Mouse (Mus musculus): ENCODE data around the gene Ccdc163. TPM values are rescaled to one million over a fixed set of nuclear protein-coding genes. Genes with fewer than 3 reads are reported as not detected.
A peak's percentile ranks its signal among the peaks of the same experiment; 100 is the strongest.
"Not testable (repeated sequence)": the region's sequence is repeated elsewhere in the genome, so short reads cannot be mapped to it uniquely, and the experiment has no call there.

The Ccdc163 gene
- polyA plus RNA-seq (2015; fragmentation: Nextera tagmentation; extraction: Ambion mirVana): 30.3 and 31.7 TPM in 2 replicates

GRCm38 (mm10) chr4:116708201-116708764 lies at the start of gene Ccdc163, which contains the start of gene Mmachc:
Ccdc163 (plus strand) TSS chr4:116708509.
Mmachc (minus strand) TSS chr4:116708406.
- Histone ChIP-seq H3K36me3 (peaks cover 18% of the 10 kb centered on the region), H3K9ac (peak within 1 kb of the TSS; percentile 52), H3K4me2 (peak within 1 kb of the TSS; percentile 72), H3K27ac (0 out of 2 replicates have a peak within 1 kb of the TSS, but pooled peaks have one; percentile 28), H3K4me1 (peaks cover 19% of the 10 kb centered on the region), H3K9me3 (replicated peaks) (no peaks in the 10 kb centered on the region), H3K27me3 (no peaks in the 10 kb centered on the region), H3K4me3 (replicated peaks) (peak within 1 kb of the TSS; percentile 58)
- under 1% methylated on average over 29 of the region's 29 CpGs for WGBS
- ATAC-seq (replicated peaks; ENCODE audit: low FRiP score): peak; percentile 98

- Histone ChIP-seq H3K36me3 (no peaks in the 10 kb centered on the region), H3K4me2 (no peak overlapping the region), H3K9me3 (replicated peaks) (no peaks in the 10 kb centered on the region), H3K4me1 (peaks cover 19% of the 10 kb centered on the region; the same call in 1 of the 2 replicates), H3K27ac (peak overlapping the region; percentile 75), H3K9ac (no peak overlapping the region), H3K4me3 (replicated peaks) (no peak overlapping the region), H3K27me3 (no peaks in the 10 kb centered on the region)
- ATAC-seq (replicated peaks; ENCODE audit: low FRiP score): peak; percentile 74
- WGBS: 53% methylated on average over 2 of the region's 2 CpGs
These were observed 48.8 kb upstream of the Ccdc163 start for GRCm38 (mm10) chr4:116659474-116659873.

GRCm38 (mm10) chr4:116659916-116660315 lies 48.4 kb upstream of the Ccdc163 start:
- WGBS: 85% methylated on average over 6 of the region's 6 CpGs
- Histone ChIP-seq H3K4me1 (peaks cover 19% of the 10 kb centered on the region; the same call in 1 of the 2 replicates), H3K27ac (peak overlapping the region; percentile 75)
- not testable (repeated sequence) for H3K4me2 ChIP-seq; H3K36me3 ChIP-seq; H3K9ac ChIP-seq; H3K9me3 ChIP-seq (replicated peaks); H3K27me3 ChIP-seq; ATAC-seq (replicated peaks; ENCODE audit: low FRiP score); H3K4me3 ChIP-seq (replicated peaks)

- Histone ChIP-seq H3K4me1 (peaks cover 12% of the 10 kb centered on the region; the same call in 1 of the 2 replicates), H3K9me3 (replicated peaks) (no peaks in the 10 kb centered on the region), H3K36me3 (no peaks in the 10 kb centered on the region), H3K4me3 (replicated peaks) (no peak overlapping the region), H3K27ac (no peak overlapping the region), H3K4me2 (no peak overlapping the region), H3K9ac (no peak overlapping the region), H3K27me3 (no peaks in the 10 kb centered on the region)
- ATAC-seq (replicated peaks; ENCODE audit: low FRiP score): no peak
- 79% methylated on average over 6 of the region's 6 CpGs for WGBS
These were observed 47.5 kb upstream of the Ccdc163 start for GRCm38 (mm10) chr4:116660829-116661228.

DNA sequence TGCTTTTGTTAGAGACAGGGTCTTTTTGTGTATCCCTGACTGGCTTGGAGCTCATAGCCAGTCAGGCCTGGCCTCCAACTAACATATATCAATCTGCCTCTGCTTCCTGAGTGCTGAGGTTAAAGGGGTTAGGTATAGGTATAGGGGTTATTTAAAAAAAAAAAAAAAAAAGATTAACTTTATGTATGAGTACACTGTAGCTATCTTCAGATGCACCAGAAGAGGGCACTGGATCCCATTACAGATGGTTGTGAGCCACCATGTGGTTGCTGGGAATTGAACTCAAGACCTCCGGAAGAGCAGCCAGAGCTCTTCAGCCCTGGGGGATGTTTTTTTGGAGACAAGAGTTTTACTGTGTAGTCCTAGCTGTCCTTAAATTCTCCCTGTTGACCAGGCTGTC lies 46.3 kb upstream of the Ccdc163 start:
- Histone ChIP-seq H3K36me3 (no peaks in the 10 kb centered on the region), H3K4me2 (no peak overlapping the region), H3K9me3 (replicated peaks) (no peaks in the 10 kb centered on the region), H3K27ac (no peak overlapping the region), H3K4me3 (replicated peaks) (no peak overlapping the region), H3K9ac (no peak overlapping the region), H3K27me3 (no peaks in the 10 kb centered on the region), H3K4me1 (peaks cover 11% of the 10 kb centered on the region; the same call in 1 of the 2 replicates)
- WGBS: 91% methylated on average over 1 of the region's 1 CpGs
- no peak for ATAC-seq (replicated peaks; ENCODE audit: low FRiP score)

- Histone ChIP-seq H3K9ac (no peak overlapping the region), H3K27me3 (no peaks in the 10 kb centered on the region), H3K36me3 (no peaks in the 10 kb centered on the region), H3K4me1 (peaks cover 4% of the 10 kb centered on the region; the same call in 1 of the 2 replicates), H3K4me3 (replicated peaks) (no peak overlapping the region), H3K27ac (no peak overlapping the region), H3K9me3 (replicated peaks) (no peaks in the 10 kb centered on the region), H3K4me2 (no peak overlapping the region)
- no peak for ATAC-seq (replicated peaks; ENCODE audit: low FRiP score)
- 60% methylated on average over 4 of the region's 4 CpGs for WGBS
These were observed 41.7 kb upstream of the Ccdc163 start for GRCm38 (mm10) chr4:116666625-116667024.

DNA sequence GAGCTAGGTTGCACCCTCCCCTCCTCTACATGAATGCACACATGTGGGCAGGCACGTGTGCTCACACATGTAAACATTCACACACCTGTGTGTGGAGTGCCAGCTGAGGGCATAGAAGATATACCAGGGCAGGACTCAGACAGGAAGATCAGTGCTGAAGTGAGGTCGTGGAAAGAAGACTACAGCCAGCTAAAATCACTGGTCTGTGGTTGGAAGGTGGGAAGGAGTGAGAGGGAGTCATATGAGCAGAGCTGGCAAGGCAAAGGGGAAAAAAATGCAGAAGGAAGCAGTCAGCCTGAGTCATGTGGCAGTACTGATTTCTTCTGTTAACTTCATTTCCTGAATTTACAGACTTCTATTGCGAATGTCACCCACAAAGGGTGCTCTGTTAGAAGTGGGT lies 40.2 kb upstream of the Ccdc163 start:
- no peaks in the 10 kb centered on the region for H3K9me3 ChIP-seq (replicated peaks)
- H3K36me3 ChIP-seq: no peaks in the 10 kb centered on the region
- H3K27ac ChIP-seq: peak overlapping the region; percentile 78
- peaks cover 4% of the 10 kb centered on the region; the same call in 1 of the 2 replicates for H3K4me1 ChIP-seq
- no peak overlapping the region for H3K4me2 ChIP-seq
- H3K9ac ChIP-seq: no peak overlapping the region
- 56% methylated on average over 3 of the region's 3 CpGs for WGBS
- H3K4me3 ChIP-seq (replicated peaks): no peak overlapping the region
- no peaks in the 10 kb centered on the region for H3K27me3 ChIP-seq
- no peak for ATAC-seq (replicated peaks; ENCODE audit: low FRiP score)

DNA sequence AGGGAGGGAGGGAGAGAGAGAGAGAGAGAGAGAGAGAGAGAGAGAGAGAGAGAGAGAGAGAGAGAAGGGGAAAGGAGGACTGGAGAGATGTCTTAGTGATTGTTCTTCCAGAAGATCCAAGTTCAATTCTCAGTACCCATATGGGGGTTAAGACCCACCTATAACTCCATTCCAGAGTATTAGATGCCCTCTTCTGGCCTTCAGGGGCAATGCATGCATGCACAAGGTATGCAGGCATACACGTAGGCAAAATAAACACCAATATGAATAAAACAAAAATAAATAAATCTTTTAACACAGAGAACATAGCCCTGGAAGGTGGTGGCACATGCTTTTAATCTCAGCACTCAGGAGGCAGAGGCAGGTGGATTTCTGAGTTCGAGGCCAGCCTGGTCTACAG lies 39.0 kb upstream of the Ccdc163 start:
- ATAC-seq (replicated peaks; ENCODE audit: low FRiP score): no peak
- WGBS: 72% methylated on average over 2 of the region's 2 CpGs
- H3K4me2 ChIP-seq: no peak overlapping the region
- H3K36me3 ChIP-seq: no peaks in the 10 kb centered on the region
- no peak overlapping the region for H3K9ac ChIP-seq
- H3K27ac ChIP-seq: no peak overlapping the region
- no peaks in the 10 kb centered on the region for H3K9me3 ChIP-seq (replicated peaks)
- peaks cover 4% of the 10 kb centered on the region; the same call in 1 of the 2 replicates for H3K4me1 ChIP-seq
- no peaks in the 10 kb centered on the region for H3K27me3 ChIP-seq
- H3K4me3 ChIP-seq (replicated peaks): no peak overlapping the region

- Histone ChIP-seq H3K27me3 (no peaks in the 10 kb centered on the region), H3K4me2 (no peak overlapping the region), H3K4me1 (peaks cover 4% of the 10 kb centered on the region; the same call in 1 of the 2 replicates), H3K9me3 (replicated peaks) (no peaks in the 10 kb centered on the region), H3K36me3 (no peaks in the 10 kb centered on the region), H3K9ac (no peak overlapping the region), H3K4me3 (replicated peaks) (no peak overlapping the region), H3K27ac (no peak overlapping the region)
- no peak; the same call in 1 of the 2 replicates for ATAC-seq (replicated peaks; ENCODE audit: low FRiP score)
- WGBS: 40% methylated on average over 2 of the region's 2 CpGs
These were observed 35.5 kb upstream of the Ccdc163 start for GRCm38 (mm10) chr4:116672785-116673184.

DNA sequence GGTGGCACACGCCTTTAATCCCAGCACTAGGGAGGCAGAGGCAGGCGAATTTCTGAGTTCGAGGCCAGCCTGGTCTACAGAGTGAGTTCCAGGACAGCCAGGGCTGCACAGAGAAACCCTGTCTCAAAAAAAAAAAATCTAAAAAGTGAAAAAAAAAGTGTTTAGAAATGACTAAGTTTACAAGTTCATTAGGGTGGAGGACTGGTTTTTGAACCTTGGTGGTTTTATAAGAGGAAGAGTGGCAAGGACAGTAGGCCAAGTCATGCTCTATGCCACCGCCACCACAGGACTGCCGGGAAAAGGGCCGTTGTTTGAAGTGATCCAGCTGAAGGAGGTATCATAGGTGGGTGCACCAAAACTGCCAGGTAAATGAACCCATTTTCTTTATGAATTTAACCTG lies 33.5 kb upstream of the Ccdc163 start:
- H3K27me3 ChIP-seq; ATAC-seq (replicated peaks; ENCODE audit: low FRiP score); H3K36me3 ChIP-seq; H3K4me1 ChIP-seq; H3K9ac ChIP-seq; H3K9me3 ChIP-seq (replicated peaks); H3K27ac ChIP-seq; H3K4me2 ChIP-seq; H3K4me3 ChIP-seq (replicated peaks): not testable (repeated sequence)
- 91% methylated on average over 6 of the region's 6 CpGs for whole genome bisulfite sequencing

DNA sequence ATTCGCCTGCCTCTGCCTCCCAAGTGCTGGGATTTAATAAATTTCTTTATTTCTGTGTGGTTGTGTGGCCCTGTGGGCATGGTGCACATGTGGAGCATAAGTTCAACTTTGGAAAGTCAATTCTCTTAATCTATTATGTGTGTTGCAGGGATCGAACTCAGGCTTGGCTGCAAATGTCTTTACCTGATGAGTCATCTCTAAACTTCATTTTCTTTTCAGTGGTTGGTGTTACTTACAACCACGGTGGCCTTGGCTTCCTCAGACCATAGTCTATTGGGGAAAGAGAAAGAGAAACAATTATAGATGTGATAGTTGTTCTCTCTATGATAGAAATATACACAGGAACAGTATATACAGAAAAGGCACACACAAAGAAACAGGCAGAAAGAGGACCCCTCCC lies 32.3 kb upstream of the Ccdc163 start:
- 83% methylated on average over 3 of the region's 3 CpGs for WGBS
- H3K9me3 ChIP-seq (replicated peaks): no peaks in the 10 kb centered on the region
- H3K27me3 ChIP-seq: no peaks in the 10 kb centered on the region
- no peak overlapping the region for H3K9ac ChIP-seq
- H3K4me2 ChIP-seq: no peak overlapping the region
- H3K4me3 ChIP-seq (replicated peaks): no peak overlapping the region
- H3K36me3 ChIP-seq: no peaks in the 10 kb centered on the region
- no peaks in the 10 kb centered on the region for H3K4me1 ChIP-seq
- H3K27ac ChIP-seq: no peak overlapping the region
- ATAC-seq (replicated peaks; ENCODE audit: low FRiP score): no peak

DNA sequence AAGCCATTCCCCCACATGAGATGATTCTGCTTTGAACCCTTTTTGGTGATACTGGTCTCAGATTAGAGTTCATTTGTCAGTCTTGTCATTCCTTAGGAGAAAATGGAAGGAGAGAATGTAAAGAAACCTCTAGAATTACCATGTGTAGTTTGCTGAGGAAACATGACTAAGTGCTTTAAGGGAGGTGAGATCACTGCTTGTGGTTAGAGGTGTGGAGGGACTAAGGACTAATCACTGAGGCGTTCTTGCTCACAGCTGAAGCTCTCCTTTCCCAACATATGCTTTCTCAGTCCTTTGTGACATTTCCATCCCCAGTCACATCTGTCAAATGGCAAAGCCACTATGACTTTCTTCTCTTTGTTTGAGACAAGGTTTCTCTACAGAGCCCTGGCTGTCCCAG lies 30.5 kb upstream of the Ccdc163 start:
- no peak overlapping the region for H3K4me3 ChIP-seq (replicated peaks)
- H3K9me3 ChIP-seq (replicated peaks): no peaks in the 10 kb centered on the region
- H3K9ac ChIP-seq: no peak overlapping the region
- H3K4me2 ChIP-seq: no peak overlapping the region
- no peaks in the 10 kb centered on the region for H3K36me3 ChIP-seq
- H3K27me3 ChIP-seq: no peaks in the 10 kb centered on the region
- ATAC-seq (replicated peaks; ENCODE audit: low FRiP score): no peak
- no peak overlapping the region for H3K27ac ChIP-seq
- WGBS: 71% methylated on average over 1 of the region's 1 CpGs
- no peaks in the 10 kb centered on the region for H3K4me1 ChIP-seq

DNA sequence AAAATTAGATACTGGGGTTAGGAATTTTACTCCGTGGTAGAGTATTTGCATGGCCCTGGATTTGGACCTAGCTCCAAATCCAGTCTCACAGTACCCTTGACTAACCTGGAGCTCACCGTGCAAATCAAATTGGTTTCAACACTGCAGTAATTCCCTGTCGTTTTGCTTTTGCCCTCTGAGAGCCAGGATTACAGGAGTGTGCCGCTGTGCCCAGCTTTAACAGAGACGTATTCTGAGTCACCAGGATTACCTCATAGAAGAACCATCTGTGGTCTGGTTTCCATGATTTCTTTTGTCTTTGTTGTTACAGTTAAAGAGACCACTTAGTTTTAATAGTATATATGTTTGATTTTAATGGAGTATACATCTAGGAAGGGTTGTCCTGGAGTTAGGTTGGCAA lies 29.2 kb upstream of the Ccdc163 start:
- Histone ChIP-seq H3K27ac (no peak overlapping the region), H3K9me3 (replicated peaks) (no peaks in the 10 kb centered on the region), H3K36me3 (no peaks in the 10 kb centered on the region), H3K4me2 (no peak overlapping the region), H3K27me3 (no peaks in the 10 kb centered on the region), H3K4me1 (no peaks in the 10 kb centered on the region), H3K4me3 (replicated peaks) (no peak overlapping the region), H3K9ac (no peak overlapping the region)
- ATAC-seq (replicated peaks; ENCODE audit: low FRiP score): no peak
- 72% methylated on average over 5 of the region's 5 CpGs for WGBS
